Mouse (Mus musculus): ENCODE results near the gene Gm43517. TPM values are rescaled to one million over a fixed set of nuclear protein-coding genes. Genes with fewer than 3 reads are reported as not detected.
A peak's percentile ranks its signal among the peaks of the same experiment; 100 is the strongest.

The Gm43517 gene
- polyA plus RNA-seq, 1 experiment from 2014 or later = not detected

- Histone ChIP-seq H3K27ac (no peak overlapping the region), H3K36me3 (no peaks in the 10 kb centered on the region), H3K4me1 (peaks cover 7% of the 10 kb centered on the region), H3K4me2 (no peak overlapping the region), H3K27me3 (peaks cover 77% of the 10 kb centered on the region), H3K4me3 (no peak overlapping the region), H3K9ac (no peak overlapping the region), H3K9me3 (no peaks in the 10 kb centered on the region)
- ATAC-seq (ENCODE audit: borderline replicate concordance, extremely low read depth, low FRiP score, low TSS enrichment) = no peak
These were observed 13.2 kb downstream of the Gm43517 start for GRCm38 (mm10) chr12:49398163-49398540.

DNA sequence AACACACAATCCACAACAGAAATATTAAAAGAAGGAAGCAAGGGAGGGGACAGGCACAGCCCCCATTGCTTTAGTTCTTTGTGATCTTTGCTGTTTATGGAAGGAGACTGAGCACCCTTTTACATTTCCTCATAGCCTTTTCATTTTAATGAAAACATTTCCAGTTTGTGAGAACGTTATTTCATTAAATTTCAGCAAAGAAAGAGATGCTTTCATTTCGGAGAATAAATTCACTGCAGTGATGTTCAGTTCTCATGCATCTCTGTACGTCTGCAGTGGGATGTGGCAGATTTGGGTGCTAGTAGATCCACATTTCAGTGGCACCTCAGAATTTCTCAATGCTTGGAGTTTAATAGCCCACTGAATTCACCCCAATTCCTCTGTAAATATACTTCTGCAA lies 13.7 kb downstream of the Gm43517 start:
- H3K4me3 ChIP-seq = no peak overlapping the region
- peaks cover 80% of the 10 kb centered on the region for H3K27me3 ChIP-seq
- no peaks in the 10 kb centered on the region for H3K36me3 ChIP-seq
- H3K9me3 ChIP-seq = no peaks in the 10 kb centered on the region
- no peak for ATAC-seq (ENCODE audit: borderline replicate concordance, extremely low read depth, low FRiP score, low TSS enrichment)
- peaks cover 7% of the 10 kb centered on the region for H3K4me1 ChIP-seq
- H3K27ac ChIP-seq = no peak overlapping the region
- 28% methylated on average over 3 of the region's 3 CpGs for WGBS
- H3K4me2 ChIP-seq = no peak overlapping the region
- no peak overlapping the region for H3K9ac ChIP-seq

GRCm38 (mm10) chr12:49399611-49400010 lies 14.6 kb downstream of the Gm43517 start:
- Histone ChIP-seq H3K9ac (no peak overlapping the region), H3K4me2 (no peak overlapping the region), H3K4me3 (no peak overlapping the region), H3K27me3 (peaks cover 78% of the 10 kb centered on the region), H3K27ac (no peak overlapping the region), H3K4me1 (peaks cover 7% of the 10 kb centered on the region), H3K36me3 (no peaks in the 10 kb centered on the region), H3K9me3 (no peaks in the 10 kb centered on the region)
- no peak for ATAC-seq (ENCODE audit: borderline replicate concordance, extremely low read depth, low FRiP score, low TSS enrichment)
- 2% methylated on average over 1 of the region's 1 CpGs for WGBS

DNA sequence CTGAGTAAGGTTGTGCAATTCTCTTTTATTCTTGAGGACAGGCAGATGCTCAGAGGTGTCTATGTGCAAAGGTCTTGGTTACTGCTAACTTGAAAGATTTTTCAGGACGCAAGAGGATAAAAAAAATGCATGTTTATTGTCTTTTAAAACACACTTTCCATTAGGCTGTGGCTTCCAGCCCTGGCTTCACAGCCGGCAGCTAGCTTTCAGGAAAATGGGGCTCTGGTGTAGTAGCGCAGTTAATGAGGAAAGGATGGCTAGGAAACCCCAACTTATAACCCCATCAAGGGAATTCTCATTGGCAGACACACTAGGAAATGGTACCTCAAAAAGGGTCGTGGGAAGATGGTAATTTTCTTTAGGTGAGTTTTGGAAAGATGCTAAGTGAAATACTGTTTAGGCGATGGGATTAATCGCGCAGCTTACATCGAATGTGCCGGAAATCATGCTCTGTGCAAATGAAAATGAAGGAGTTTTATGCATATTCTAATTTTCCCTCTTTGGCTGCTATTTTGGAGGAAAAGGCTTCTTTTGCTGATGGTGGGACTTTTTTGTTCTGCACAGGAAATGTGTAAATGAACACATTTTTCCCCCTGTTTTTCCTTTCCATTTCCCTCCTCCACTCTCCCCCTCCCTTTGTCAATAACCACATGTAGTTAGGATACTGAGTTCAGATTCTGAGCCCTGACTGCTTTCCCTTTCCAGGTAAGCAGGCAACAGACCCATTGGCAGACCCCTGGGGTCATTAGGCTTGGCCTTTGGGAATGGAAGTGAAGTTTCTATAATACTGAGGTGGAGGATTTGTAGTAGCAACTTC lies 15.3 kb downstream of the Gm43517 start:
- H3K27me3 ChIP-seq = peaks cover 77% of the 10 kb centered on the region
- 5% methylated on average over 9 of the region's 9 CpGs for WGBS
- no peaks in the 10 kb centered on the region for H3K9me3 ChIP-seq
- no peaks in the 10 kb centered on the region for H3K36me3 ChIP-seq
- no peak overlapping the region for H3K4me2 ChIP-seq
- no peak overlapping the region for H3K4me3 ChIP-seq
- ATAC-seq (ENCODE audit: borderline replicate concordance, extremely low read depth, low FRiP score, low TSS enrichment) = no peak
- H3K4me1 ChIP-seq = peaks cover 7% of the 10 kb centered on the region
- H3K9ac ChIP-seq = no peak overlapping the region
- H3K27ac ChIP-seq = no peak overlapping the region

DNA sequence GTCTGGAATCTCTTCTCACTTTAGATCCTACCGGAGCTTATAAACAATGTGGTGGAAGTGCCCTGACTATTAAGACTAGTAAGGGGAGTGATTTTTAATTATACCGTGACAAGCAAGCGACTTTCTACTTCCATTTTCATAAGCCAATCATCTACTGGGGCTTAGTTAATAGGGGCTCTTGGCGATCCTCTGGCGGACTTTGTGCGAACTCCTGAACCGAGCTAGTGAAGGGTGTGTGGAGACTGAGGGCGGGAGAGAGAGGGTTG lies 15.8 kb downstream of the Gm43517 start:
- under 1% methylated on average over 8 of the region's 8 CpGs for WGBS
- H3K4me3 ChIP-seq = peak overlapping the region; percentile 39
- H3K9me3 ChIP-seq = no peaks in the 10 kb centered on the region
- H3K27me3 ChIP-seq = peaks cover 74% of the 10 kb centered on the region
- H3K4me2 ChIP-seq = peak overlapping the region; percentile 85
- peaks cover 7% of the 10 kb centered on the region for H3K4me1 ChIP-seq
- H3K27ac ChIP-seq = no peak overlapping the region
- no peak overlapping the region for H3K9ac ChIP-seq
- no peaks in the 10 kb centered on the region for H3K36me3 ChIP-seq
- peak; percentile 75; the same call in 1 of the 2 replicates for ATAC-seq (ENCODE audit: borderline replicate concordance, extremely low read depth, low FRiP score, low TSS enrichment)

DNA sequence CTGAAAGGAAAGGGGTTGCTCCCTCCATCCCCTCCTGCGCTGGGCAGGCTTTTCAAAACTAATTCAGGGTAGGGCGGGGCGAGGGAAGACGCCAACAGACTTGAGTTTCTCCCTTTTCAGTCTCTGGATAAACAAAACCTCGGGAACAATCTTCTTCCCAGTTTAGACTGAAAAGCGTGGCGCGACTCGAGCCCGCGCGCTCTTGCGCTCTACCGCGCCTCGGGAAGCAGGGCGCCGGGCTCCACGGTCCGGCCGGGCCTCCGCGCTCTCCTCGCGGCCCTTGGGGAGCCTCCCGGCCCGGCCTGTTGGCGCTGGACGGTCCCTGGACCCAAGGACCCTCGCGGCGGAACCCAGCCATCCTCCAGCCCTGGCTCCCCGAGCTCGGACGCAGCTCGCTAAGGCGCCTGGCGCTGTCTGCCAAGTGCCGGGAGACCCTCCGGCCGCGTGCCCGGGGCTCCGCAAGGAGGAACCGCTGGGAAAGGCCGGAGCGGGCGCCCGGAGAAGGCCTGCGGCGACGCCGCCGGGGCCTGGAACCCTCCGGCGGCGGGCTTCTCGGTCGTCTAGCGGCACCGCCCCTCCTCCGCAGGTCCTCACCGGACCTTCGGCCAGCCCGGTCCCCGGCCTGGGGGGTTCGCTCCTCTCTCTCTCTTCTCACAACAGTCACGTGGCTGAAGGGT lies 16.3 kb downstream of the Gm43517 start:
- peak overlapping the region; percentile 39 for H3K4me3 ChIP-seq
- peak; percentile 64; the same call in 1 of the 2 replicates for ATAC-seq (ENCODE audit: borderline replicate concordance, extremely low read depth, low FRiP score, low TSS enrichment)
- H3K27me3 ChIP-seq = peaks cover 71% of the 10 kb centered on the region
- WGBS = 1% methylated on average over 59 of the region's 68 CpGs
- H3K4me1 ChIP-seq = peaks cover 7% of the 10 kb centered on the region
- H3K4me2 ChIP-seq = peak overlapping the region; percentile 85
- no peaks in the 10 kb centered on the region for H3K36me3 ChIP-seq
- H3K9ac ChIP-seq = 0 out of 2 replicates have a peak overlapping the region, but pooled peaks have one; percentile 16
- H3K9me3 ChIP-seq = no peaks in the 10 kb centered on the region
- no peak overlapping the region for H3K27ac ChIP-seq

- H3K27ac ChIP-seq = no peak overlapping the region
- H3K4me1 ChIP-seq = peaks cover 7% of the 10 kb centered on the region
- no peaks in the 10 kb centered on the region for H3K9me3 ChIP-seq
- H3K27me3 ChIP-seq = peaks cover 68% of the 10 kb centered on the region
- H3K4me3 ChIP-seq = peak overlapping the region; percentile 39
- WGBS = 0% methylated on average over 5 of the region's 5 CpGs
- H3K36me3 ChIP-seq = no peaks in the 10 kb centered on the region
- ATAC-seq (ENCODE audit: borderline replicate concordance, extremely low read depth, low FRiP score, low TSS enrichment) = no peak
- 0 out of 2 replicates have a peak overlapping the region, but pooled peaks have one; percentile 16 for H3K9ac ChIP-seq
- H3K4me2 ChIP-seq = peak overlapping the region; percentile 85
These were observed 16.8 kb downstream of the Gm43517 start for GRCm38 (mm10) chr12:49401796-49402130.

- no peak overlapping the region for H3K4me3 ChIP-seq
- no peak overlapping the region for H3K4me2 ChIP-seq
- H3K4me1 ChIP-seq = no peaks in the 10 kb centered on the region
- ATAC-seq (ENCODE audit: borderline replicate concordance, extremely low read depth, low FRiP score, low TSS enrichment) = no peak
- H3K36me3 ChIP-seq = no peaks in the 10 kb centered on the region
- peaks cover 4% of the 10 kb centered on the region; the same call in 1 of the 2 replicates for H3K27me3 ChIP-seq
- no peak overlapping the region for H3K9ac ChIP-seq
- no peak overlapping the region for H3K27ac ChIP-seq
- no peaks in the 10 kb centered on the region for H3K9me3 ChIP-seq
- WGBS = 73% methylated on average over 2 of the region's 2 CpGs
These were observed 24.9 kb downstream of the Gm43517 start for GRCm38 (mm10) chr12:49409833-49410232.

GRCm38 (mm10) chr12:49417963-49418362 lies 33.0 kb downstream of the Gm43517 start:
- Histone ChIP-seq H3K4me3 (no peak overlapping the region), H3K27ac (no peak overlapping the region), H3K9me3 (no peaks in the 10 kb centered on the region), H3K4me2 (no peak overlapping the region), H3K36me3 (no peaks in the 10 kb centered on the region), H3K9ac (no peak overlapping the region), H3K27me3 (no peaks in the 10 kb centered on the region), H3K4me1 (no peaks in the 10 kb centered on the region)
- WGBS = 62% methylated on average over 3 of the region's 3 CpGs
- ATAC-seq (ENCODE audit: borderline replicate concordance, extremely low read depth, low FRiP score, low TSS enrichment) = no peak

Other genes with a start within 250 kb of the Gm43517 start
- gene Foxg1, start 2.5 kb upstream of the Gm43517 start, polyA plus RNA-seq (2015; fragmentation: Nextera tagmentation; extraction: Ambion mirVana) = 0.14 and 0.26 TPM in 2 replicates

Measured in lung, embryonic 15.5 days (tissue).